16 mouse cellular contexts compared by ENCODE assay signal in genomic region chr9:43383871-43384270, GRCm38 (mm10).
"Had no signal": no experiment of that assay in that cellular context is flagged by ENCODE, and none has a peak within 500 bp of the region (broad histone marks: within the 10 kb centered on the region; RNA-seq: fewer than 3 reads in every experiment).

No protein-coding gene starts in this region.

- H3K9ac ChIP-seq: liver, embryonic 13.5 days; midbrain, embryonic 13.5 days; neural tube, embryonic 12.5 days; neural tube, embryonic 15.5 days had no signal

- H3K27me3 ChIP-seq: liver, embryonic 13.5 days; midbrain, embryonic 13.5 days had no signal

- H3K4me3 ChIP-seq: liver, embryonic 13.5 days; midbrain, embryonic 13.5 days; neural tube, embryonic 12.5 days; neural tube, embryonic 15.5 days had no signal

- H3K36me3 ChIP-seq: liver, embryonic 13.5 days; midbrain, embryonic 13.5 days; neural tube, embryonic 12.5 days; neural tube, embryonic 15.5 days had no signal

- DNase-seq: kidney, adult 9 months; kidney, postnatal 14 days; kidney, postnatal 4 days; liver, embryonic 13.5 days; lung, adult 2 months; lung, postnatal 14 days; lung, postnatal 4 days; right cerebral cortex, adult 18-20 months; right cerebral cortex, postnatal 14 days; right cerebral cortex, postnatal 4 days; thymus, postnatal 14 days; thymus, postnatal 4 days had no signal

- H3K4me1 ChIP-seq: liver, embryonic 13.5 days; neural tube, embryonic 12.5 days had no signal

- H3K9me3 ChIP-seq: liver, embryonic 13.5 days; midbrain, embryonic 13.5 days; neural tube, embryonic 12.5 days; neural tube, embryonic 15.5 days had no signal

- H3K4me2 ChIP-seq: liver, embryonic 13.5 days; midbrain, embryonic 13.5 days; neural tube, embryonic 12.5 days; neural tube, embryonic 15.5 days had no signal

- H3K27ac ChIP-seq: liver, embryonic 13.5 days; midbrain, embryonic 13.5 days; neural tube, embryonic 12.5 days; neural tube, embryonic 15.5 days; stomach, postnatal 0 days had no signal
